Mouse (Mus musculus) G1E (cell line): ENCODE measurements at regions not wholly inside any gene's neighbourhood (a gene's known extent, or its start where the extent isn't known, plus 50 kb on each side); places are given as distances from the start of the nearest gene placed in this dataset.

ENCODE experiments used
- ATAC-seq: 2 replicates; pipeline ENCODE4 v1.8.0; 2016; ENCODE audit warnings: mild to moderate bottlenecking; ENCODE audit not compliant: insufficient number of reproducible peaks, poor library complexity, low FRiP score, severe bottlenecking; ENCODE audit errors: extremely low read depth
- DNase-seq: peaks from one replicate; pipeline ENCODE4 v3.0.0; 2012; ENCODE audit warnings: low spot score
- H3K27me3 ChIP-seq: 2 replicates; pipeline ENCODE4 v1.6.1; 2012; ENCODE audit warnings: mild to moderate bottlenecking, low read length, inconsistent platforms; ENCODE audit not compliant: insufficient read depth
- H3K36me3 ChIP-seq: replicated peaks from 2 replicates; pipeline ENCODE3; 2012; ENCODE audit warnings: mild to moderate bottlenecking, inconsistent platforms
- H3K4me1 ChIP-seq: 2 replicates; pipeline ENCODE4 v1.6.1; 2012; ENCODE audit warnings: low read depth, low read length, inconsistent platforms, mixed read lengths; ENCODE audit not compliant: insufficient read depth
- H3K4me3 ChIP-seq: 2 replicates; pipeline ENCODE4 v1.5.1; 2012; ENCODE audit warnings: low read depth, mild to moderate bottlenecking, inconsistent platforms, low read length, moderate library complexity, mixed read lengths
- H3K9me3 ChIP-seq: replicated peaks from 2 replicates; pipeline ENCODE4 v1.6.1; 2012; ENCODE audit warnings: inconsistent platforms
- CTCF ChIP-seq: IDR thresholded peaks from 2 replicates; pipeline ENCODE4 v1.5.1; 2012; ENCODE audit warnings: low read depth, low read length, inconsistent platforms, mixed read lengths
- GATA1 ChIP-seq: IDR thresholded peaks from 2 replicates; pipeline ENCODE4 v1.6.1; 2012; ENCODE audit warnings: borderline replicate concordance, low read length, inconsistent platforms, mixed read lengths
- GATA2 ChIP-seq: IDR thresholded peaks from 2 replicates; pipeline ENCODE4 v1.6.1; 2012; ENCODE audit warnings: low read depth, low read length, inconsistent platforms, borderline replicate concordance
- POLR2AphosphoS5 ChIP-seq: IDR thresholded peaks from 2 replicates; pipeline ENCODE4 v1.6.1; 2012; ENCODE audit warnings: low read depth, low read length, inconsistent platforms; ENCODE audit not compliant: insufficient replicate concordance
- TAL1 ChIP-seq: conservative IDR thresholded peaks from 2 replicates; pipeline ENCODE4 v1.6.1; 2012; ENCODE audit warnings: low read depth, low read length, inconsistent platforms, mixed read lengths

GRCm38 (mm10) chr12:57891556-57891955, 320.0 kb upstream of the Sstr1 start:
- ATAC-seq: no peak
- no peaks in the 10 kb centered on the region for H3K9me3 ChIP-seq
- H3K4me1 ChIP-seq: no peaks in the 10 kb centered on the region
- no peaks in the 10 kb centered on the region for H3K36me3 ChIP-seq
- no peak for DNase-seq
- H3K4me3 ChIP-seq: no peak overlapping the region
- H3K27me3 ChIP-seq: no peaks in the 10 kb centered on the region
- TF ChIP-seq POLR2AphosphoS5: no peak
- TF ChIP-seq GATA2: no peak
- no peak for TF ChIP-seq TAL1
- TF ChIP-seq GATA1: no peak

- DNase-seq (no peak), ATAC-seq (no peak)
- Histone ChIP-seq H3K36me3 (no peaks in the 10 kb centered on the region), H3K4me3 (no peak overlapping the region), H3K4me1 (no peaks in the 10 kb centered on the region), H3K27me3 (no peaks in the 10 kb centered on the region), H3K9me3 (no peaks in the 10 kb centered on the region)
- TF ChIP-seq CTCF (no peak), POLR2AphosphoS5 (no peak), GATA1 (no peak), TAL1 (no peak), GATA2 (no peak)
These were observed 313.8 kb upstream of the Sstr1 start for GRCm38 (mm10) chr12:57897751-57898250.

- ATAC-seq: no peak
- Histone ChIP-seq H3K36me3 (no peaks in the 10 kb centered on the region), H3K4me3 (no peak overlapping the region)
These were observed 306.9 kb upstream of the Sstr1 start for GRCm38 (mm10) chr12:57904658-57905057.

GRCm38 (mm10) chr12:57918211-57918610, 293.4 kb upstream of the Sstr1 start:
- ATAC-seq: no peak
- no peak for TF ChIP-seq CTCF
- no peak for TF ChIP-seq TAL1
- TF ChIP-seq GATA1: no peak
- no peak for TF ChIP-seq POLR2AphosphoS5
- no peak for TF ChIP-seq GATA2
- no peaks in the 10 kb centered on the region for H3K36me3 ChIP-seq
- no peaks in the 10 kb centered on the region for H3K9me3 ChIP-seq
- H3K4me3 ChIP-seq: no peak overlapping the region
- H3K4me1 ChIP-seq: no peaks in the 10 kb centered on the region
- no peaks in the 10 kb centered on the region for H3K27me3 ChIP-seq
- DNase-seq: no peak

More at GRCm38 (mm10) chr12:57904658-57905057, 306.9 kb upstream of the Sstr1 start:
- no peak for DNase-seq
- H3K4me1 ChIP-seq: no peaks in the 10 kb centered on the region
- no peaks in the 10 kb centered on the region for H3K9me3 ChIP-seq
- no peaks in the 10 kb centered on the region for H3K27me3 ChIP-seq
- no peak for TF ChIP-seq CTCF
- TF ChIP-seq POLR2AphosphoS5: no peak
- no peak for TF ChIP-seq GATA2
- TF ChIP-seq GATA1: no peak
- no peak for TF ChIP-seq TAL1

- Histone ChIP-seq H3K36me3 (no peaks in the 10 kb centered on the region), H3K27me3 (no peaks in the 10 kb centered on the region), H3K9me3 (no peaks in the 10 kb centered on the region), H3K4me3 (no peak overlapping the region), H3K4me1 (no peaks in the 10 kb centered on the region)
- ATAC-seq (no peak), DNase-seq (no peak)
- TF ChIP-seq GATA2 (no peak), CTCF (no peak), GATA1 (no peak), POLR2AphosphoS5 (no peak), TAL1 (no peak)
These were observed 289.5 kb upstream of the Sstr1 start for GRCm38 (mm10) chr12:57922031-57922430.

- H3K4me3 ChIP-seq: no peak overlapping the region
- no peaks in the 10 kb centered on the region for H3K9me3 ChIP-seq
- no peak for TF ChIP-seq CTCF
- no peak for TF ChIP-seq GATA2
- no peak for TF ChIP-seq POLR2AphosphoS5
- TF ChIP-seq GATA1: no peak
- TF ChIP-seq TAL1: no peak
- H3K36me3 ChIP-seq: no peaks in the 10 kb centered on the region
- ATAC-seq (no peak), DNase-seq (no peak)
- H3K27me3 ChIP-seq: no peaks in the 10 kb centered on the region
- no peaks in the 10 kb centered on the region for H3K4me1 ChIP-seq
These were observed 287.1 kb upstream of the Sstr1 start for GRCm38 (mm10) chr12:57924422-57924821.
